34 mouse cellular contexts compared by ENCODE assay signal in the genomic region with DNA sequence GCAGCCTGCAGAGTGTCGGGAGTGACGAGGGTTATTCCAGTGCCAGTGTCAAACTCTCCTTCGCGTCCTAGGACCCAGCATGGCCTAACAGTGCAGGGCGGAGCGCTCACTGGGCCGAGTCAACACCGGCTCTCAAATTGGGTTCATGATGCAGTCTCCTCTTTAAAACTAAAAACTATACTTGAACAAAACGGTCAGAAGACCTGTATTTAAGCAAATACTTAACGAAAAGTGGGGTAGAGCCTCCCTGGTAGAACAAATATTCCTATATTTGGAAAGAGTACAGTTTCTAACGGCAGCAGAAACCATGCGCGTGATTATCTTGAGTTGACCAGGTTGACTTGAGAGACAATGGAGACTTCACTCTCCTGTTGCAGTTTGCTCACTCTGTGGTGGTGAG. TPM values are rescaled to one million over a fixed set of nuclear protein-coding genes. Genes with fewer than 3 reads are reported as not detected.
DNase-seq lines count a peak whose midpoint lies in the region; ATAC-seq and TF ChIP-seq lines count a peak whose summit lies in the region.
"Had no signal": no experiment of that assay in that cellular context is flagged by ENCODE, and none has a peak within 500 bp of the region (broad histone marks: within the 10 kb centered on the region; RNA-seq: fewer than 3 reads in every experiment).

Gene Gm10197, minus strand, starts transcription at position 101 of the 400 bp plus-strand sequence.

- no peaks in the 10 kb centered on the region for H3K27me3 ChIP-seq in heart, embryonic 10.5 days (ENCODE audit: insufficient read depth, poor library complexity, severe bottlenecking)
- no peaks in the 10 kb centered on the region for H3K27me3 ChIP-seq in Patski
- no peaks in the 10 kb centered on the region for H3K27me3 ChIP-seq in limb, embryonic 13.5 days
- H3K27me3 ChIP-seq: CH12.LX; embryonic facial prominence, embryonic 12.5 days; embryonic facial prominence, embryonic 15.5 days; heart, embryonic 13.5 days had no signal

- H3K9ac ChIP-seq in limb, embryonic 13.5 days, result no peak within 1 kb of the TSS
- H3K9ac ChIP-seq: embryonic facial prominence, embryonic 12.5 days; embryonic facial prominence, embryonic 15.5 days; forebrain, postnatal 0 days; heart, embryonic 13.5 days; hindbrain, embryonic 14.5 days had no signal

- POLR2A ChIA-PET in Patski (lab: Charles Lee), result interaction anchor here (0.6 kb wide), 1 partner anchor 149 kb away, joined by 3 read pairs; no protein-coding TSS in a partner anchor

- no peak for ATAC-seq in Patski
- no peak for ATAC-seq in limb, embryonic 13.5 days (ENCODE audit: low FRiP score, low read depth)
- ATAC-seq: forebrain, embryonic 14.5 days; forebrain, postnatal 0 days; hindbrain, postnatal 0 days; inflammation-experienced regulatory T-cells, adult 6 months had no signal

- in situ Hi-C loops in Patski (cut with MboI; ENCODE audit: low pct_unique_long_range_greater_than_20kb), result loop anchor here (5.0 to 25.0 kb wide), 2 partner anchors 39 to 359 kb away; no protein-coding TSS in a partner anchor

- no peak within 1 kb of the TSS for H3K4me2 ChIP-seq in limb, embryonic 13.5 days (replicated peaks)
- H3K4me2 ChIP-seq: embryonic facial prominence, embryonic 12.5 days; embryonic facial prominence, embryonic 15.5 days; heart, embryonic 13.5 days; hindbrain, embryonic 14.5 days had no signal

- H3K4me3 ChIP-seq in heart, embryonic 10.5 days, result no peak within 1 kb of the TSS
- H3K4me3 ChIP-seq in limb, embryonic 13.5 days, result no peak within 1 kb of the TSS
- H3K4me3 ChIP-seq: embryonic facial prominence, embryonic 12.5 days; embryonic facial prominence, embryonic 15.5 days; gastrocnemius, adult 2 months; heart, embryonic 13.5 days had no signal

- H3K36me3 ChIP-seq in heart, embryonic 10.5 days, result peaks cover 29% of the 10 kb centered on the region
- peaks cover 39% of the 10 kb centered on the region for H3K36me3 ChIP-seq in limb, embryonic 13.5 days

- no peak for DNase-seq in heart, embryonic 10.5 days (ENCODE audit: low spot score)
- DNase-seq in heart, postnatal 10 days, result no peak
- peak; percentile 8 for DNase-seq in kidney, postnatal 10 days
- DNase-seq in kidney, postnatal 4 days, result no peak
- DNase-seq in Patski (ENCODE audit: low read depth, low spot score), result no peak
- DNase-seq in thymus, postnatal 36 days, result no peak
- DNase-seq: adrenal gland, adult 2 months; adrenal gland, postnatal 14 days; B cell, adult 2 months; cerebellum, adult 9-11 months; cerebellum, postnatal 25 days; forebrain, postnatal 0 days; gastrocnemius, adult 2 months; gastrocnemius, postnatal 14 days; heart, postnatal 36 days had no signal

- intact Hi-C loops in heart, postnatal 10 days (cut with DNase I), result no loop called here

- H3K4me1 ChIP-seq in heart, embryonic 10.5 days, result peaks cover 17% of the 10 kb centered on the region
- H3K4me1 ChIP-seq in limb, embryonic 13.5 days, result peaks cover 40% of the 10 kb centered on the region

- TF ChIP-seq CTCF in Patski (IDR thresholded peaks at IDR 0.05), result no peak

- no peaks in the 10 kb centered on the region for H3K9me3 ChIP-seq in heart, embryonic 10.5 days
- H3K9me3 ChIP-seq in limb, embryonic 13.5 days, result no peaks in the 10 kb centered on the region
- H3K9me3 ChIP-seq: embryonic facial prominence, embryonic 12.5 days; embryonic facial prominence, embryonic 15.5 days; G1E; heart, embryonic 13.5 days had no signal

- H3K27ac ChIP-seq in heart, embryonic 10.5 days, result 0 out of 2 replicates have a peak within 1 kb of the TSS, but pooled peaks have one; percentile 3
- 0 out of 2 replicates have a peak within 1 kb of the TSS, but pooled peaks have one; percentile 17 for H3K27ac ChIP-seq in limb, embryonic 13.5 days
- H3K27ac ChIP-seq: embryonic facial prominence, embryonic 12.5 days; embryonic facial prominence, embryonic 15.5 days; gastrocnemius, adult 2 months; heart, embryonic 13.5 days; hindbrain, embryonic 14.5 days; hindbrain, postnatal 0 days had no signal

- CTCF ChIA-PET in Patski (lab: Charles Lee), result interaction anchor here (1.2 kb wide), 1 partner anchor 364 kb away, joined by 5 read pairs; no protein-coding TSS in a partner anchor

- 80% methylated on average over 13 of the region's 13 CpGs for WGBS in heart, embryonic 10.5 days
- WGBS in limb, embryonic 13.5 days, result 76% methylated on average over 13 of the region's 13 CpGs

RNA-seq across cellular contexts. Expression of gene Gm10197, which starts in this region (rescaled TPM):
- not detected in 2 replicates for polyA plus RNA-seq in heart, embryonic 10.5 days (2016; fragmentation: Nextera tagmentation; extraction: Ambion mirVana)
- total RNA-seq in heart, postnatal 10 days (2021), result not detected
- 32.0 TPM for polyA plus RNA-seq in Patski (2021)
- polyA plus RNA-seq in limb, embryonic 13.5 days (2015; fragmentation: Nextera tagmentation; extraction: Ambion mirVana), result not detected in 2 replicates
- total RNA-seq: adrenal gland, adult 2 months; adrenal gland, postnatal 14 days; adrenal gland, postnatal 4 days; common myeloid progenitor, adult 5-6 weeks; forebrain, postnatal 0 days; gastrocnemius, adult 2 months; gastrocnemius, postnatal 14 days; gastrocnemius, postnatal 4 days; heart, adult 8-10 months; heart, postnatal 36 days; hindbrain, postnatal 0 days had no signal
- polyA plus RNA-seq: adrenal gland, adult 2 months; cerebellum, adult 2 months; embryonic facial prominence, embryonic 12.5 days; embryonic facial prominence, embryonic 15.5 days; forebrain, embryonic 11.5 days; forebrain, postnatal 0 days; frontal cortex, adult 2 months; G1E; heart, embryonic 13.5 days; heart, postnatal 0 days; hindbrain, embryonic 11.5 days; hindbrain, embryonic 14.5 days; hindbrain, postnatal 0 days; inflammation-experienced regulatory T-cells, adult 6 months had no signal

Comparison
In these comparisons a context has a peak if more than half of its experiments do, and no peak if none do; other contexts are left out.
1. RNA of gene Gm10197 (polyA plus RNA-seq): 32.0 TPM in Patski (single experiment); not detected in heart, embryonic 10.5 days and not detected in limb, embryonic 13.5 days; every median in the first group is over 10 times any median in the second.